Mouse (Mus musculus) bone marrow macrophage, adult 2 months (primary cell): ENCODE measurements around the gene C1qtnf5.

Experiments
- CTCF ChIP-seq: IDR thresholded peaks from 2 replicates; pipeline ENCODE4 v1.5.1; 2012; ENCODE audit warnings: low read depth, mild to moderate bottlenecking, low read length, moderate library complexity
- POLR2A ChIP-seq: IDR thresholded peaks from 2 replicates; pipeline ENCODE4 v1.6.1; 2012; ENCODE audit warnings: mild to moderate bottlenecking, low read depth, low read length, borderline replicate concordance

DNA sequence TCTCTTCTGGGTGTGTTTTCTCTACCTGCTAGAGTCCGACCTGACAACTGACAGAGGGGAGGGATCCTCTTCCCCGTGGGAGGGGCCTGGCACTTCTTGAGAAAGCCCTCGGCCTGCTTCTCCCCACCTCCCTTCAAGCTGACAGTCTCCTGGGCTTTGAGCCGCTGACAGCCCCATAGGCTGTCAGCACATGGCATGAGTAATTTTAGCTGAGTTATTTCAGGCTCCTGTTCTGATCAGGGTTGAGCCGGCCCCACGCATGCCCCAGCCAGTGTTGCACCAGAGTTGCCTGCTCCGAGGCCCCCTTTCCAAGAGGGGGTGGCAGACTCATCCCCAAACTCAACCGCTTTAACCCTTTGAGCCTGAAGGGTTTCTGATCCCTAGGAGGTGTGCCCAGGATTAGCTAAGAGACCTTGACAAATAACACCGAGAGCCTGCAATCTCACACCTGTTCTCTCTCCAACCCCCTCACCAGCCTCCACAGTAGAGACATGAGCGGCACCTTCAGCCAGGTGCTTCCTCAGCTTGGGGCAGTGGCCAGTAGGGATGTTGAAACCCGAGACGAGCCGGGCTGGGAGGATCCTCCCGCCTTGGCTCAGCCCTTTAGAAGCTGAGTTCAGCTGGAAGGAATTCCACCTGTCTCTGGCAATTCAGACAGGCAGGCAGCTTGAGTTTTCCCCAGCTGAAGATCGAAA is 19.1 kb upstream of the C1qtnf5 start:
- no peak for TF ChIP-seq CTCF
- TF ChIP-seq POLR2A = no peak
